Mouse (Mus musculus) NIH3T3 (cell line): ENCODE measurements at regions not wholly inside any gene's neighbourhood (a gene's known extent, or its start where the extent isn't known, plus 50 kb on each side); places are given as distances from the start of the nearest gene placed in this dataset.

Source experiments
- DNase-seq: peaks from one replicate; pipeline ENCODE4 v3.0.0-alpha.2; 2012; ENCODE audit warnings: low read depth

GRCm38 (mm10) chrX:42332906-42333305 lies 156.6 kb upstream of the Tex13c2 start:
- no peak for DNase-seq

DNA sequence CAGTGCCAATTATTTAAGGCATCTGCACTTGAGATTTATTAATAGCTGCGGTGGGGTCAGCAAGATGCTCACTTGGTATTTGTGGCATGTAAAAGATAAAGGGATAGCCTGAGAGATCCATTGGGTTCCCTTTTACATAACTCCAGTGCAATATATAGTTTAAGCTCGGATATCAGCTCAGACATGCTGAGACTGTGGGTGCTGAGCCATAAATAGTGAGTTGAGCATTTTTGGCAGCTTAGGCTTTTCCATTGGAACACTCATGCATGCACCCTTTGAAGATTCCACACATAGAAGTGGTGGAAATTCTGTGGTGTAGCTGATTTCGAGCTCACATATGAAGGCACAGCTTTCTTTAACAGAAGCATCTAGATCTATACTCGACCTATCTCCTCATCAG lies 155.9 kb upstream of the Tex13c2 start:
- no peak for DNase-seq

GRCm38 (mm10) chrX:42334794-42335193 lies 154.7 kb upstream of the Tex13c2 start:
- no peak for DNase-seq

DNA sequence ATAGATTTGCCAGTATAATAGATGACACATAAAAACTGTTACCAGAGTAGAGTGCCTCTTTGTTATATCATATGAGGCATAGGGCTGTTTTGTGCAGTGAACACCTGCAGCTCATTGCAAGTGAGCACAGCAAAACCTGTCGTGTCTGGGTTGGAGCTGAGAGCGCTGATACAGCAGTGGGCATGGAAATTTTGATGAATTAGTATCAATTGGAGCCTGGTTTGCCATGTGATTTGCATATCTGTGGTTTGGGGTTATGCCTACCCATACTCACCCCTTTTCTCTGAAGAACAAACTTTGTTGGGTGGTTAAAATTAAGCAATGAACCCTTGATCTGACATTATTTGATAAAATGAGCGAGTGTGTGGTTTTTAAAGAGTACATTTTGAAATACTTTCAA lies 152.7 kb upstream of the Tex13c2 start:
- DNase-seq: no peak

DNA sequence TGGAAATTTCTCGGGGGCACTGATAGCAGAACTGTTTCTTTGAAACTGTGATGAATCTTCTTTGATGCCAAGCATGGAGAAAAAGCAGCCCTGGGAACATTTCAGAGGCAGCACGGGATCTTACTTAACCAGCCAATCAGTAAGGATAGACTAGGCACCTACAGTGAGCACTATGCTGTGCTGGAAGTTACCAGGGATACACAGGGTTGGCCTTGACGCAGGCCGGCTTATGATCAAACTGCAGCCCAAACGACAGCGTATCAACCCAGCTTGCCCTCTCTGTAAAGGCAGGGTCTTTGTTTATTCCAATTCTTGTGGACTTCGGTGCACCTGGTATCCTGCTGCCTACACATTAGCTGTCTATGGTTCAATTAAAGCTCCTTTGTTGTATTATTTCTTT lies 147.1 kb upstream of the Tex13c2 start:
- DNase-seq: no peak

DNA sequence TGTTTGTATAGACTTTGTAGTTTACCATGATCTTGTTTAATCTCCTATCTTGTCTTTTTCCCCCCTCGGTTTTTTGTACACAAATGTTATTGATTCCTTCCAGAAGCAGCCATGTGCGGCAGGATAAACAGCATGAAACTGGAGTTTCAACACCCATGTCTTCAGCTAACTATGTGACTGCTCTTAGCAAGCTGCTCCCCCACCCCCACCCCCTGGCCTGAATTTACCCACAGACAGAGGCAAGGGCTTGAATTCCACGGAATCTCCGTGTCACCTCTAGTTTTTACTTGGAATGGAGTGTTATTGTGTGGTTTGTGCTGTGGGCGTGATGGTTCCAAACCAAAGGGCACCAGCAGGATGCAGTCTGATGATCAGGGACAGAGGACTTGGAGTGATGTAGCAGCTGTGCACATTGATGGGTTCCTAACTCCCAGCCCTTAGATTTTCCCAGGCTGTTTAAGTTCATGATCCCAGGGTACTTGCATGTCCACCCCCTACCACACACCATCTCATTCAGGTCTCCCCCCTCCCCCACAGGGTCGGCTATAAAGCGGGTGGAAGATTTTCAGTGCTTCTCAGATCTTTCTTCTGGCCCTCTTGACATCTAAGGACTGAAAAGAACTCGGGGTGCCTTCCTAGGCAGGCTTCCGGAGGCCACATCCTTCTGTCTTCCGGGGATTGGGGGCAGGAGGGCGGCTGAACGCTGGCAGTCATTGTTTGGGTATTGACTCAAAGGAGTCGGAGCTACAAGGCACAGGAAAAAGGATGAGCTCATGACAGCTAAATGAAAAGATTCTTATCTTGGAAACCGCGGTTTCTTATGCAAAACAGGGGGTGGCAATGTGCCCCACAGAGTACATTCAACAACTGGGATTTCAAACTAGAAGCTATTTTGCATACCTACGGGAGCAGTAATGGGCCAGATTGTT lies 146.3 kb upstream of the Tex13c2 start:
- no peak for DNase-seq

DNA sequence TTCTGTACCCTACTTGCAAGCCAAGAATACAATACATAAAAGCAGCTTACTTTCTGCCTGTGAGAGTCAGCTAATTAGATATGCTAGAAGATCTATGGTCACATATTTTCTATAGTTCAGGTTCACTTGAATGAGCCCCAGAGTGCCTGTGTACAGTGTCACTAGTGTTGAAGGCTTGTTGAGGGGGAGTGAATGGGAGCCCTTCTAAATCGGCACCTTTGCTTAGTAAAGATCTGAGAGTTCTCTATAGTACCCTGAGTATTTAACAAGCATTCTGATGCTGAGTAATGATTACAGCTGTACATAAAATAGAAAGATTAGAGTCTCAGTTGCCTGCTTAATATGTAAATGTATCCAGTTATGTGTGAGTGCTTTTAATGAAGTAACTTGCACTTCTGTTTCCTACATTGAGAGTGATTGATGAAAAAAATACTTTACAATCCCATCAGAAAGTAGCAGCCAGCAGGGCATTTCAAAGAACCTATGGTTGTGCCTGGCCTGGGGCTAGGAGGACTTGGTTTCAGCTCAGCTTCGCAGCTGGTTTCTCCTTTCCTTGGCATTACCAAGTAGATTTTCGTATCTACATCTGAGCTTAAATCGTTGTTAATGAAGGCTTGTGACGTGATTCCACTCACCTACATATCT lies 136.8 kb upstream of the Tex13c2 start:
- no peak for DNase-seq

GRCm38 (mm10) chrX:42359381-42360172 lies 129.9 kb upstream of the Tex13c2 start:
- DNase-seq: peak; percentile 1

DNA sequence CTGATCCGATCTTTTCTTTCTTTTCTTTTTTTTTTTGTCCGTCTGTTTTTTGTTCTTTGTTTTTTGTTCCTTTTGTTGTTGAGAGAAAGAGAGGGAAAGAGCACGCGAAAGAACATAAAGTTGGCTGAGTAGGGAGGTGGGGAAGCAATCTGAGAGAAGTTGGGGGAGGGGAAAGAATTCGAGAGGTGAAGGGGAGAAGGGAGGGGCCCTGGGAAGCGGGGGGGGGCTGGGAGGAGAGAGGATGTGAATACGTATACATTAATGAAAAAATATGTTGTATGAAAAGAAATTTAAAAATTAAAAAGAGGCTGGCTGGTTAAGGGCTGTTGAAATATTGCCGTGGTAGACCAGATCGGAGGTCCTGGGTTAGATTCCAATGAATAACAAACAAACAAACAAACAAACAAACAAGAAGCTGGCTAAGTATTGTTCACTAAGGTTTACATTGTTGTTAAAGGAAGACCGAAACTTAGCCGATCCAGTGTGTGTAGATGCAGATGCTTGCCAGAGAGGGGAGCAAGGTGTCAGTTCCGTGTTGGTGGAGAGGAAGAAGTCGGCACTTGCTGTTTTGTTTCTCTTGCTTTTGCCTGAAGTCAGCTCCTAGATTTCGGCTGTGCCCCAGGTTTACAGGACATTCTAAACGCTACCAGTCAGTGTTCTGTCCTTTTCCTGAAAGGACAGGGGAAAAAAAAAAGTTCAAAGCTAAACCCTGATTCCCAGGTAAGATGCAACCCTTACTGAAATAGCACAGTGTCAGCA lies 129.1 kb upstream of the Tex13c2 start:
- peak; percentile 3 for DNase-seq

GRCm38 (mm10) chrX:42360973-42361372 lies 128.5 kb upstream of the Tex13c2 start:
- DNase-seq: no peak

GRCm38 (mm10) chrX:42361400-42362028 lies 128.0 kb upstream of the Tex13c2 start:
- no peak for DNase-seq

DNA sequence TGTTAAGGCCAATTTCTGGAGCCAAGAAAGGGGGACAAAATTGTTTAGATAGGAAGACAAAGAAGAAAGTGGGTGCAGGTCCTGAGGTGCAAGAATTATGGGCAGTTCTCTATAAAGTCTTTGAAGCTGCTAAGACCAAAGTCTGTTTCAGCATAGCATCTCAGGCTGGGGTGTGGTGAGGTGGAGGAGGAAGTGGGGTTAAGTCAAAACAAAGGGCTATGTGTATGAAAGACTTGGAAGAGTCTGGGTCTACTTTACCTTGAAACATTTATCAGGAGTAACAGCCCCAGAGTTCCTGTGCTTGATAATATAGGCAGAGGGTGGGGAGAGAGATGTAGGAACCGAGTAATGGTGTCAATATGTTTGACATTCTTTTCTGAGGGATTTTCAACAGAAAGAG lies 125.4 kb upstream of the Tex13c2 start:
- DNase-seq: no peak

- DNase-seq: no peak
These were observed 115.6 kb upstream of the Tex13c2 start for GRCm38 (mm10) chrX:42373794-42374398.

- DNase-seq: no peak
These were observed 95.5 kb upstream of the Tex13c2 start for GRCm38 (mm10) chrX:42393836-42394556.

DNA sequence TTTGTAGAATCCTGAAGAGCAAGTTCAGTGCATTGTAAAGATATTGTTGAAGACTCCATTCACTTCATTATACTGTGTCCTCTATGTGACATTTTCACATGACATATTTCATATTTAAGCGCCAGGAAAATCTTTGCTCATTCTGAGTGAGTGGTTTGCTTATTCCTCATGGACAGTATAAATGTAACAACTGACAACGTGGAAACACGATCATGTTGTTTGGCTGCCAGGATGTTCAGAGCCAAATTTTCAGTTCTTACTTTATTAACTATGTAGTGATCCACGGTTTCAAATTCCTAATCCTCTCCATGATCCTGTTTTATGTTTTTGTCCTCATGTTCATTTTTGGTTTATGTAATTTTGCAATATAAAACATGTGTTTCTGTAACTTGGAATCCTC lies 93.0 kb upstream of the Tex13c2 start:
- no peak for DNase-seq

DNA sequence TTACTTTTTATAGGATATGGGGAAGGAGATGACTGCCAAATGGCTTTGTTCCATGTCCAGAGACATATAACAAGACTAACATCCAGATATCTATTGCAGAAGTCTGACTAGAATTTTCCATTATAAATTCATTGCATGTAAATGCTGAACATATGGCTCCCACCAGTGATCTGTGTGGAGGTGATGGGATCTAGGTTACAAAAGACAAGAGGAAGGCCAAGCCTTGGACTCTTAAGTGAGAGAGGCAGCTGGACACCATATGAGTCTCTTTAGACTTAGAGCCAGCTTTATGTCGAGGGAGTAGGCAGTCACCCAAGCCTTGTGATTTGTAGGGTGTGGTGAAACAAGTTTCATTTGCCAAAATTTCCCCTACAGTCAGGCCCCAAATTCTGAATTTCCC lies 90.7 kb upstream of the Tex13c2 start:
- peak; percentile 24 for DNase-seq

GRCm38 (mm10) chrX:42399343-42399742 lies 90.1 kb upstream of the Tex13c2 start:
- DNase-seq: peak; percentile 1

DNA sequence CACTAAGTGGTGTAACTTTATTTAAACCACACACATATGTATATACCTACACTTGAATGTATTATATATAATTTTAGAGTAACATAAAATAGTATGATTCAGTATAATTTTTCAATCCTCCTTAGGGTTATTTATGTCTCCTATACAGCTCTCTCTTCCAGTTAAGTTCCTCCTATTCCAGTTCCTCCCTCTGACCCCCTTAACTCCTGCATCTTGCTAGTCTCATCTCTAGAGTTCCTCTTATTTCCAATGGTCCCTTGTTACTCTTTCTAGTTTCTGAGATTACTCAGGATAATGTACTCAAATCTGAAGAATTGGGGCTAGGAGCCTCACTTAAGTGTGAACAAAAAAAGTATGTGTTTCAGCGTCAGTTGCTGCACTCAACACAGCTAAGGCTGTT lies 88.4 kb upstream of the Tex13c2 start:
- DNase-seq: no peak

DNA sequence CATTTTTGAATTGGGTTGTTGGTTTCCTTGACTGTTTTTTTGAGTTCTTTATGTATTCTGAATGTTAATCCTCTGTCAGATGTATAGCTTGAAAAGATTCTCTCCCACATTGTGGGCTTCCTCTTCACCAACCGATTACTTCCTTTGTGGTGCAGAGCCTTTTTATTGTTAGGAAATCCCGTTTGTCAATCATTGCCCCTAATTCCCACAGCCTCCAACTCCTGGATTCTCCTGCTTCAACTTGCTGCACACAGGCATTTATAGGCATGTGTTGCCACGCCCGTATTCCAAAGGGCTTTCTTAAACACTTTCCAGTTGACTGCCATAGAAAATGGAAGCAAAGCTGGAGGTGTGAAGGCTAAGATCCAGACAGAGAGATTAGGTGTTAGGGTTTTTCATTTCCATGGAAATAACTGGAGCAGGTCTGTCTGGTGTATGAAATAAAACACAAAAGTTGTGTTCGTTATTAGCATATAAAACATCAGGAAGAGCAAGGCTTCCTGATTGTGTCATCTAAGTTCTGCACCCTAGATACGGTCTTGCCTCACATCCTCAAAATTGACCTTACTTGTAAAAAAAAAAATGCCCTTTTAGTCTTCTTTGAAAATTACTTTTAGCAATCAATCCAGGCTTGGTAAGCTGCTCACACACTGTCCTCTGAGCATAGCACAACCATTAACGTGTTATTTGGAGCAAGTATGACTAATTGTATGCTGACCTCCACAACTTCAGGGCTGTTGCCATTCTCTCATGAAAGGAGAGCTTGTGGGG lies 87.7 kb upstream of the Tex13c2 start:
- DNase-seq: no peak

GRCm38 (mm10) chrX:42402335-42402605 lies 87.2 kb upstream of the Tex13c2 start:
- no peak for DNase-seq
